Mouse (Mus musculus): ENCODE measurements around the gene Pxylp1.

Pxylp1 gene

GRCm38 (mm10) chr9:96890756-96891155 is 1.7 kb downstream of the Pxylp1 start:
- no peak for DNase-seq (ENCODE audit: low spot score)

- DNase-seq (ENCODE audit: low spot score), result no peak
These were observed 2.2 kb downstream of the Pxylp1 start for GRCm38 (mm10) chr9:96890266-96890665.

- DNase-seq (ENCODE audit: low spot score), result peak; percentile 62
These were observed 3.0 kb downstream of the Pxylp1 start for GRCm38 (mm10) chr9:96889345-96890021.

GRCm38 (mm10) chr9:96888742-96889344 is 3.6 kb downstream of the Pxylp1 start:
- DNase-seq (ENCODE audit: low spot score), result no peak

- DNase-seq (ENCODE audit: low spot score), result peak; percentile 54
These were observed 4.5 kb downstream of the Pxylp1 start for GRCm38 (mm10) chr9:96887954-96888353.

- no peak for DNase-seq (ENCODE audit: low spot score)
These were observed 5.0 kb downstream of the Pxylp1 start for GRCm38 (mm10) chr9:96887492-96887891.

- no peak for DNase-seq (ENCODE audit: low spot score)
These were observed 6.7 kb downstream of the Pxylp1 start for GRCm38 (mm10) chr9:96885781-96886180.

- DNase-seq (ENCODE audit: low spot score), result no peak
These were observed 9.8 kb downstream of the Pxylp1 start for GRCm38 (mm10) chr9:96882496-96883265.

GRCm38 (mm10) chr9:96881901-96882300 is 10.6 kb downstream of the Pxylp1 start:
- DNase-seq (ENCODE audit: low spot score), result no peak

- DNase-seq (ENCODE audit: low spot score), result no peak
These were observed 13.4 kb downstream of the Pxylp1 start for GRCm38 (mm10) chr9:96879024-96879423.

- DNase-seq (ENCODE audit: low spot score), result no peak
These were observed 14.0 kb downstream of the Pxylp1 start for GRCm38 (mm10) chr9:96878464-96878863.

GRCm38 (mm10) chr9:96875704-96876103 is 16.8 kb downstream of the Pxylp1 start:
- DNase-seq (ENCODE audit: low spot score), result no peak

- DNase-seq (ENCODE audit: low spot score), result no peak
These were observed 19.4 kb downstream of the Pxylp1 start for GRCm38 (mm10) chr9:96873082-96873481.

- no peak for DNase-seq (ENCODE audit: low spot score)
These were observed 22.4 kb downstream of the Pxylp1 start for GRCm38 (mm10) chr9:96870104-96870503.

- no peak for DNase-seq (ENCODE audit: low spot score)
These were observed 22.9 kb downstream of the Pxylp1 start for GRCm38 (mm10) chr9:96869542-96869941.

GRCm38 (mm10) chr9:96868546-96868945 is 23.9 kb downstream of the Pxylp1 start:
- DNase-seq (ENCODE audit: low spot score), result no peak

- no peak for DNase-seq (ENCODE audit: low spot score)
These were observed 25.3 kb downstream of the Pxylp1 start for GRCm38 (mm10) chr9:96867165-96867564.

GRCm38 (mm10) chr9:96866196-96866595 is 26.3 kb downstream of the Pxylp1 start:
- no peak for DNase-seq (ENCODE audit: low spot score)

GRCm38 (mm10) chr9:96865473-96866050 is 26.9 kb downstream of the Pxylp1 start:
- DNase-seq (ENCODE audit: low spot score), result no peak

- DNase-seq (ENCODE audit: low spot score), result no peak
These were observed 28.9 kb downstream of the Pxylp1 start for GRCm38 (mm10) chr9:96863539-96863938.

GRCm38 (mm10) chr9:96862836-96863235 is 29.6 kb downstream of the Pxylp1 start:
- no peak for DNase-seq (ENCODE audit: low spot score)

- no peak for DNase-seq (ENCODE audit: low spot score)
These were observed 31.4 kb downstream of the Pxylp1 start for GRCm38 (mm10) chr9:96861092-96861487.
